Mouse (Mus musculus): ENCODE results near the gene Nos1ap. TPM values are rescaled to one million over a fixed set of nuclear protein-coding genes. Genes with fewer than 3 reads are reported as not detected.

Gene Nos1ap
- polyA plus RNA-seq, 1 experiment from 2014 or later, result 8.0 TPM

DNA sequence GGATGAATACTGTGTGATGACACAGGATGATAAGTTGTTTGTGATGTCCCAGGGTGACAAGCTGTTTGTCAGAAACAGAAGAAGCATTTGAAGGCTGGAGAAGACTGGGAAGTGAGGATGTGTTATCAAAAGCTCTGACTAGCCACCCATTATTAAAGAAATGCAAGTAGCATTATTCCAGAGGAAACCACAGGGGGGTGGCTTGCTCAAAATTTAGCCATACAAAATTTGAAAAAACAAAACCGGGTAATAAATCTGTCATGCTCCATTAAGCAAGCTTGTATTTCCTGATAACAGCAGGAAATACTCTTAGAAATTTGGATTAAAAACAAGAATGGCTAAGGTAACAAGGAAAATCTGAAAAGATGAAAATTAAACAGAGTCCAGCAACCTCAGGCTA lies 171.5 kb downstream of the Nos1ap start:
- H3K9ac ChIP-seq (replicated peaks; ENCODE audit: low read depth), result no peak overlapping the region
- no peak overlapping the region for H3K27ac ChIP-seq (ENCODE audit: low read length)
- DNase-seq (ENCODE audit: low spot score), result no peak
- H3K4me1 ChIP-seq (ENCODE audit: insufficient read depth, low read depth, low read length), result no peaks in the 10 kb centered on the region
- no peaks in the 10 kb centered on the region for H3K36me3 ChIP-seq (ENCODE audit: insufficient read depth, low read length)
- ATAC-seq, result no peak
- no peaks in the 10 kb centered on the region for H3K9me3 ChIP-seq (ENCODE audit: low read length)
- TF ChIP-seq CTCF (IDR thresholded peaks at IDR 0.05) (0 out of 2 replicates have a peak, but pooled peaks have one; percentile 2), EP300 (IDR thresholded peaks at IDR 0.05) (no peak)
- no peak overlapping the region for H3K4me3 ChIP-seq (ENCODE audit: low read depth, low read length)
- H3K4me2 ChIP-seq (replicated peaks; ENCODE audit: low read depth, low read length), result no peak overlapping the region
- 38% methylated on average over 1 of the region's 1 CpGs for WGBS
- no peaks in the 10 kb centered on the region for H3K27me3 ChIP-seq (replicated peaks; ENCODE audit: insufficient read depth, low read length)

DNA sequence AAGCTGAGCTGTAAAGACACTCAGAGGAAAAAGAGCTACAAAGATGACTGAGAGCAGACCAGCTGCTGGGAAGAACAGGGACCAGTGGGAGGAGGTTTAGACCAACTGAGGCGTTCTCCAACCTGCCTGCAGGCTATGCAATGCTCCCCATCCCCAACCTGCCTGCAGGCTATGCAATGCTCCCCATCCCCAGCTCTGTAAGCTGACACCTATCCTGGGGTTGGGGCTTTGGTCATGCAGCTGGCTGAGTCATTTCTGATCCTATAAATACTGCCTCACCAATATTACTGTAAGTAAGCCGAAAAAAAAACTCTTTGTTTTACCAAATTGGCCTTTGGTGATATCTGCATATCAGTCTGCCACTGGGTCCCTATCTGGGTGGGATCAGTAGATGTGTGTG lies 172.7 kb downstream of the Nos1ap start:
- DNase-seq (ENCODE audit: low spot score) (no peak), ATAC-seq (no peak)
- Histone ChIP-seq H3K9me3 (ENCODE audit: low read length) (no peaks in the 10 kb centered on the region), H3K27ac (ENCODE audit: low read length) (no peak overlapping the region), H3K36me3 (ENCODE audit: insufficient read depth, low read length) (no peaks in the 10 kb centered on the region), H3K27me3 (replicated peaks; ENCODE audit: insufficient read depth, low read length) (no peaks in the 10 kb centered on the region), H3K4me1 (ENCODE audit: insufficient read depth, low read depth, low read length) (no peaks in the 10 kb centered on the region), H3K4me2 (replicated peaks; ENCODE audit: low read depth, low read length) (no peak overlapping the region), H3K9ac (replicated peaks; ENCODE audit: low read depth) (no peak overlapping the region), H3K4me3 (ENCODE audit: low read depth, low read length) (no peak overlapping the region)
- 70% methylated on average over 2 of the region's 2 CpGs for WGBS
- TF ChIP-seq EP300 (IDR thresholded peaks at IDR 0.05), result no peak
- no peak for TF ChIP-seq CTCF (IDR thresholded peaks at IDR 0.05)

DNA sequence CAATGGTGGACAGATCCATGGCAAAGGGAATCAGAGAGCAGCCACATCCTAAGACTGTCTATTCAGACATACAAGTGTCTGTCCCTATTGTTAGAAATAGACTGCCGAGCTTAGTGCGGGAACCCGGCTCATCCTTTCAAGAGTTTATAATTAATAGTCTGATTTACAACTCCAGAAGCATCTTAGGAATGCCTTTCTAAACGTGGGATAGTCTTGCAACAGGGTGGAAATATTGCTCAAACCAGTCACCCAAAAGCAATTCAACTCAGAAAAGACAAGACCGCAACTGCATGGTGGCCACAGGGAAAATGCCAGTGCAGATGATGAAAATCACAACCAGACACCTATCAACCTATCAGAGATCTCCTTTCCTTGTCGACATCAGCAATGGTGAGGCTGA lies 173.5 kb downstream of the Nos1ap start:
- DNase-seq (ENCODE audit: low spot score) (no peak), ATAC-seq (no peak)
- Histone ChIP-seq H3K4me1 (ENCODE audit: insufficient read depth, low read depth, low read length) (no peaks in the 10 kb centered on the region), H3K9ac (replicated peaks; ENCODE audit: low read depth) (no peak overlapping the region), H3K4me2 (replicated peaks; ENCODE audit: low read depth, low read length) (no peak overlapping the region), H3K4me3 (ENCODE audit: low read depth, low read length) (no peak overlapping the region), H3K9me3 (ENCODE audit: low read length) (no peaks in the 10 kb centered on the region), H3K27ac (ENCODE audit: low read length) (no peak overlapping the region), H3K36me3 (ENCODE audit: insufficient read depth, low read length) (no peaks in the 10 kb centered on the region), H3K27me3 (replicated peaks; ENCODE audit: insufficient read depth, low read length) (no peaks in the 10 kb centered on the region)
- TF ChIP-seq CTCF (IDR thresholded peaks at IDR 0.05) (no peak), EP300 (IDR thresholded peaks at IDR 0.05) (no peak)
- 57% methylated on average over 6 of the region's 6 CpGs for WGBS

DNA sequence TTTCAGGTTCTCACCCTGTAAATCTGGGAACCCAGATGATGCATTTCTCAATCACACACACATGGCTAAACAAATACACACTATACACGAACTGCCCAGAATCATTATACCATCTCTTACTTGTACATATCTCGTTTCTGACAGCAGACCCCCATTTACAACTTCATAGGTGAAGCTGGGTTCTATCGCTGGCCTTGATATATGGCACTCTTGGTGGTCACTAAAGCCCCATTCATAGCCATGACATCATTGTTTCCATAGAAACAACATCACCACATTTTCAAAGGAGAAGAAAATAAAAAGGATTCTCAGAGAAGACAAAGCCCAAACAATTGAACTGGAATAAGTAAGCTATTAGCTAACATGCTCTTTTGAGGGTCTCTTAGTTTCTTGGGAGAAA lies 174.3 kb downstream of the Nos1ap start:
- H3K4me1 ChIP-seq (ENCODE audit: insufficient read depth, low read depth, low read length), result no peaks in the 10 kb centered on the region
- TF ChIP-seq EP300 (IDR thresholded peaks at IDR 0.05), result no peak
- TF ChIP-seq CTCF (IDR thresholded peaks at IDR 0.05), result no peak
- H3K27ac ChIP-seq (ENCODE audit: low read length), result no peak overlapping the region
- H3K36me3 ChIP-seq (ENCODE audit: insufficient read depth, low read length), result no peaks in the 10 kb centered on the region
- ATAC-seq, result no peak
- no peak for DNase-seq (ENCODE audit: low spot score)
- no peaks in the 10 kb centered on the region for H3K27me3 ChIP-seq (replicated peaks; ENCODE audit: insufficient read depth, low read length)
- 64% methylated on average over 3 of the region's 3 CpGs for WGBS
- H3K9ac ChIP-seq (replicated peaks; ENCODE audit: low read depth), result no peak overlapping the region
- no peaks in the 10 kb centered on the region for H3K9me3 ChIP-seq (ENCODE audit: low read length)
- no peak overlapping the region for H3K4me3 ChIP-seq (ENCODE audit: low read depth, low read length)
- no peak overlapping the region for H3K4me2 ChIP-seq (replicated peaks; ENCODE audit: low read depth, low read length)

DNA sequence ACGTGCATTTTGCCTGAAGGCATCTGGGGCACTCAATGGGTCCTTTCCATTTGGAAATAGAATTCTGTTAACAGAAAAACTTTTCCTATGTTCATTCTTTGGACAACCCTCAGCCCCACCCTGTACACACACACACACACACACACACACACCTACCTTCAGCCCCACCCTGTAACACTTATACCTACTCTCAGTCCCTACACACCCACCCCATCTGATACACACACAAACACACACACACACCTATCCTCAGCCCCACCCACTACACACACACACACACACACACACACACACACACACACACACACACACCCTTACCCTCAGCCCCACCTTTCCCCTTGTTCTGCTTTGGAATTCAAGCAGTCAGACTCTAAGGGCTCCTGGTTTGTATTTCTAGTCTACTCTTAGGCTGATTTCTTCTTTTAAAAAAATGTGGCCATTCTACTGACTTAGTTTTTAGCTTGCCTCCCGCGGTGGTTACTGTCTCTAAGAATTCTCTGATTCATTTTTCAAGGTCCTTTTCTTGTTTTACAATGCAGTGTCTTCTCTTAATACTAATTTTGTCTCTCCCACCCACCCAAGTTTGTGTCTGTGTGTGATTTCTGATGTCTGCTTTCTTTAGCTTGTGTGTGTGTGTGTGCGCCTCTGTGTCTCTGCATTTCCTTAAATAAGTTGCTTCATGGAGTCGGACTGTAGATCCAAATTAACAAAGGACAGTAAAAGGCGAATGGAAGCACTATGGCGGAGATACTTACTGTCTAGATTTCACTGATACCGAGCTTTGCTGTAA lies 179.1 kb downstream of the Nos1ap start:
- H3K4me2 ChIP-seq (replicated peaks; ENCODE audit: low read depth, low read length), result no peak overlapping the region

DNA sequence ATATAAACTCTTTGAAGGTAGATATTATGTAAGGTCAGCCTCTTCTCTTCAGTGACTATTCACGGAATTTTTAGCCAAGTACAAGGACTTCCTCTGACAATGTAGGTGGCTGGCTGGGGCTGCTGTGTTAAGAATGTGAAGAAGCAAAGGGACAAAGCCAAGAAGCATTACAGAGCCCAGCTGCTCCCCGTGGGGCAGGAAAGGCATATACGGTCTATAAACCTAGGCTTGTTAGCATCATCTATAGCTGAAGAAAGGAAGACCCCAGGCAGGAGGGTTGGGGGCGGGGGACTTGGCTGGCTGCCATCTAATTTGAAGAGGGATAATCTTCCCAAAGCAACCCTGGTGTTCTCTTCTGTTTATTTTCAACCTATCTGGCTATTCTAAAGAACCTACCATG lies 180.6 kb downstream of the Nos1ap start:
- H3K4me2 ChIP-seq (replicated peaks; ENCODE audit: low read depth, low read length), result no peak overlapping the region
- WGBS, result 32% methylated on average over 4 of the region's 4 CpGs
- no peak overlapping the region for H3K9ac ChIP-seq (replicated peaks; ENCODE audit: low read depth)
- TF ChIP-seq EP300 (IDR thresholded peaks at IDR 0.05), result 0 out of 2 replicates have a peak, but pooled peaks have one; percentile 12
- no peak for TF ChIP-seq CTCF (IDR thresholded peaks at IDR 0.05)
- peak overlapping the region; percentile 51; the same call in 1 of the 2 replicates for H3K27ac ChIP-seq (ENCODE audit: low read length)
- no peak overlapping the region for H3K4me3 ChIP-seq (ENCODE audit: low read depth, low read length)
- no peaks in the 10 kb centered on the region for H3K4me1 ChIP-seq (ENCODE audit: insufficient read depth, low read depth, low read length)
- no peaks in the 10 kb centered on the region for H3K36me3 ChIP-seq (ENCODE audit: insufficient read depth, low read length)
- ATAC-seq, result no peak
- no peaks in the 10 kb centered on the region for H3K9me3 ChIP-seq (ENCODE audit: low read length)
- H3K27me3 ChIP-seq (replicated peaks; ENCODE audit: insufficient read depth, low read length), result no peaks in the 10 kb centered on the region
- DNase-seq (ENCODE audit: low spot score), result peak; percentile 33

More for the DNA sequence above, 179.1 kb downstream of the Nos1ap start:
- TF ChIP-seq CTCF (IDR thresholded peaks at IDR 0.05) (no peak), EP300 (IDR thresholded peaks at IDR 0.05) (peak; percentile 62)
- ATAC-seq (peak; percentile 91), DNase-seq (ENCODE audit: low spot score) (peak; percentile 57)
- no peak overlapping the region for H3K27ac ChIP-seq (ENCODE audit: low read length)
- 78% methylated on average over 8 of the region's 8 CpGs for WGBS
- H3K4me3 ChIP-seq (ENCODE audit: low read depth, low read length), result no peak overlapping the region
- H3K9ac ChIP-seq (replicated peaks; ENCODE audit: low read depth), result no peak overlapping the region
- H3K4me1 ChIP-seq (ENCODE audit: insufficient read depth, low read depth, low read length), result no peaks in the 10 kb centered on the region
- no peaks in the 10 kb centered on the region for H3K36me3 ChIP-seq (ENCODE audit: insufficient read depth, low read length)
- H3K9me3 ChIP-seq (ENCODE audit: low read length), result no peaks in the 10 kb centered on the region
- no peaks in the 10 kb centered on the region for H3K27me3 ChIP-seq (replicated peaks; ENCODE audit: insufficient read depth, low read length)

Data from lung, postnatal 0 days (tissue).